Comparison of ENCODE assay signal across 8 mouse cellular contexts in genomic region chr5:76923428-76923827, GRCm38 (mm10). TPM values are rescaled to one million over a fixed set of nuclear protein-coding genes. Genes with fewer than 3 reads are reported as not detected.
A peak's percentile ranks its signal among the peaks of the same experiment; 100 is the strongest.
DNase-seq lines count a peak whose midpoint lies in the region; ATAC-seq lines count a peak whose summit lies in the region.

No protein-coding gene starts in this region.

- no peaks in the 10 kb centered on the region for H3K4me1 ChIP-seq in forebrain, embryonic 14.5 days (ENCODE audit: control insufficient read depth, insufficient read depth, low read length)
- H3K4me1 ChIP-seq in forebrain, embryonic 12.5 days = no peaks in the 10 kb centered on the region
- no peaks in the 10 kb centered on the region for H3K4me1 ChIP-seq in midbrain, embryonic 16.5 days (ENCODE audit: control insufficient read depth, insufficient read depth, low read length)

- no peak overlapping the region for H3K27ac ChIP-seq in forebrain, embryonic 14.5 days (ENCODE audit: low read depth, low read length)
- no peak overlapping the region for H3K27ac ChIP-seq in forebrain, embryonic 12.5 days
- no peak overlapping the region for H3K27ac ChIP-seq in midbrain, embryonic 16.5 days (ENCODE audit: low read length)

- H3K4me3 ChIP-seq in forebrain, embryonic 14.5 days (ENCODE audit: low read depth, low read length) = no peak overlapping the region
- no peak overlapping the region for H3K4me3 ChIP-seq in forebrain, embryonic 12.5 days (replicated peaks)
- no peak overlapping the region for H3K4me3 ChIP-seq in midbrain, embryonic 16.5 days (ENCODE audit: low read depth, low read length)

- ATAC-seq in forebrain, embryonic 14.5 days = no peak
- no peak for ATAC-seq in forebrain, embryonic 12.5 days (ENCODE audit: low FRiP score)
- peak; percentile 48 for ATAC-seq in frontal cortex, adult (ENCODE audit: low TSS enrichment)
- no peak for ATAC-seq in midbrain, embryonic 16.5 days

- peaks cover 46% of the 10 kb centered on the region for H3K36me3 ChIP-seq in forebrain, embryonic 14.5 days (ENCODE audit: control insufficient read depth, insufficient read depth, low read length)
- H3K36me3 ChIP-seq in forebrain, embryonic 12.5 days (replicated peaks) = peaks cover 66% of the 10 kb centered on the region
- peaks cover 10% of the 10 kb centered on the region for H3K36me3 ChIP-seq in midbrain, embryonic 16.5 days (ENCODE audit: control insufficient read depth, insufficient read depth, low read length)

- 85% methylated on average over 13 of the region's 13 CpGs for WGBS in forebrain, embryonic 14.5 days
- WGBS in forebrain, embryonic 12.5 days = 93% methylated on average over 13 of the region's 13 CpGs
- WGBS in midbrain, embryonic 16.5 days = 88% methylated on average over 13 of the region's 13 CpGs

- DNase-seq in forebrain, embryonic 14.5 days (ENCODE audit: low spot score) = peak; percentile 41
- DNase-seq in adrenal gland, adult 2 months = peak; percentile 74
- peak; percentile 92 for DNase-seq in kidney, adult 8-10 months
- DNase-seq in lung, postnatal 36 days = peak; percentile 31
- no peak for DNase-seq in thymus, adult 18-20 months

- peaks cover 3% of the 10 kb centered on the region; the same call in 1 of the 2 replicates for H3K9me3 ChIP-seq in forebrain, embryonic 14.5 days (replicated peaks; ENCODE audit: control insufficient read depth, low read length)
- H3K9me3 ChIP-seq in forebrain, embryonic 12.5 days = peaks cover 5% of the 10 kb centered on the region; the same call in 1 of the 2 replicates
- peaks cover 5% of the 10 kb centered on the region; the same call in 1 of the 2 replicates for H3K9me3 ChIP-seq in midbrain, embryonic 16.5 days (replicated peaks; ENCODE audit: control insufficient read depth, low read length, poor library complexity, severe bottlenecking)

- no peak overlapping the region for H3K4me2 ChIP-seq in forebrain, embryonic 14.5 days (ENCODE audit: low read length)
- H3K4me2 ChIP-seq in forebrain, embryonic 12.5 days = no peak overlapping the region
- no peak overlapping the region for H3K4me2 ChIP-seq in midbrain, embryonic 16.5 days (ENCODE audit: low read length)

- H3K9ac ChIP-seq in forebrain, embryonic 14.5 days (ENCODE audit: low read length) = no peak overlapping the region
- no peak overlapping the region for H3K9ac ChIP-seq in forebrain, embryonic 12.5 days
- H3K9ac ChIP-seq in midbrain, embryonic 16.5 days (ENCODE audit: low read depth, low read length) = no peak overlapping the region

- no peaks in the 10 kb centered on the region for H3K27me3 ChIP-seq in forebrain, embryonic 14.5 days (replicated peaks; ENCODE audit: control insufficient read depth, insufficient read depth, low read length)
- no peaks in the 10 kb centered on the region for H3K27me3 ChIP-seq in forebrain, embryonic 12.5 days
- H3K27me3 ChIP-seq in midbrain, embryonic 16.5 days (ENCODE audit: control insufficient read depth, insufficient read depth, low read depth, low read length) = no peaks in the 10 kb centered on the region

RNA-seq across cellular contexts. Expression of gene Aasdh, which starts 18.1 kb away (rescaled TPM):
- polyA plus RNA-seq in forebrain, embryonic 14.5 days (2014; fragmentation: Nextera tagmentation; extraction: Ambion mirVana) = 18.2 and 18.4 TPM in 2 replicates
- 20.5 and 22.5 TPM in 2 replicates for polyA plus RNA-seq in forebrain, embryonic 12.5 days (2016; fragmentation: Nextera tagmentation; extraction: Ambion mirVana)
- 10 to 100 TPM; 15.4 to 16.2 TPM for total RNA-seq in adrenal gland, adult 2 months (2021)
- polyA plus RNA-seq in adrenal gland, adult 2 months (2012; rRNA removed) = 4.6 and 6.1 TPM in 2 replicates
- 20.7 and 23.9 TPM in 2 replicates for polyA plus RNA-seq in midbrain, embryonic 16.5 days (2015; fragmentation: Nextera tagmentation; extraction: Ambion mirVana)

RNA-seq across cellular contexts. Expression of gene Paics, which starts 27.7 kb away (rescaled TPM):
- polyA plus RNA-seq in forebrain, embryonic 14.5 days (2014; fragmentation: Nextera tagmentation; extraction: Ambion mirVana) = 260 and 276 TPM in 2 replicates
- polyA plus RNA-seq in forebrain, embryonic 12.5 days (2016; fragmentation: Nextera tagmentation; extraction: Ambion mirVana) = 346 and 374 TPM in 2 replicates
- 100 to 1,000 TPM; 173 to 196 TPM for total RNA-seq in adrenal gland, adult 2 months (2021)
- 37.4 and 72.8 TPM in 2 replicates for polyA plus RNA-seq in adrenal gland, adult 2 months (2012; rRNA removed)
- polyA plus RNA-seq in midbrain, embryonic 16.5 days (2015; fragmentation: Nextera tagmentation; extraction: Ambion mirVana) = 150 and 163 TPM in 2 replicates

RNA-seq across cellular contexts. Expression of gene Ppat, which starts 27.9 kb away (rescaled TPM):
- 16.3 and 19.5 TPM in 2 replicates for polyA plus RNA-seq in forebrain, embryonic 14.5 days (2014; fragmentation: Nextera tagmentation; extraction: Ambion mirVana)
- polyA plus RNA-seq in forebrain, embryonic 12.5 days (2016; fragmentation: Nextera tagmentation; extraction: Ambion mirVana) = 31.8 and 32.6 TPM in 2 replicates
- 10 to 100 TPM; 13.8 to 18.4 TPM for total RNA-seq in adrenal gland, adult 2 months (2021)
- 2.2 TPM in 2 replicates for polyA plus RNA-seq in adrenal gland, adult 2 months (2012; rRNA removed)
- polyA plus RNA-seq in midbrain, embryonic 16.5 days (2015; fragmentation: Nextera tagmentation; extraction: Ambion mirVana) = 9.7 and 10.4 TPM in 2 replicates

RNA-seq across cellular contexts. Expression of gene Srp72, which starts 51.1 kb away (rescaled TPM):
- polyA plus RNA-seq in forebrain, embryonic 14.5 days (2014; fragmentation: Nextera tagmentation; extraction: Ambion mirVana) = 85.2 and 92.3 TPM in 2 replicates
- 63.5 and 64.3 TPM in 2 replicates for polyA plus RNA-seq in forebrain, embryonic 12.5 days (2016; fragmentation: Nextera tagmentation; extraction: Ambion mirVana)
- total RNA-seq in adrenal gland, adult 2 months (2021) = 100 to 1,000 TPM; 139 to 145 TPM
- polyA plus RNA-seq in adrenal gland, adult 2 months (2012; rRNA removed) = 7.6 and 10.0 TPM in 2 replicates
- polyA plus RNA-seq in midbrain, embryonic 16.5 days (2015; fragmentation: Nextera tagmentation; extraction: Ambion mirVana) = 91.4 and 92.4 TPM in 2 replicates

Comparison
In these comparisons a context has a peak if more than half of its experiments do, and no peak if none do; other contexts are left out.
1. DNase-seq: peak in forebrain, embryonic 14.5 days (single experiment), adrenal gland, adult 2 months (single experiment), kidney, adult 8-10 months (2 of 2) and lung, postnatal 36 days (single experiment); none in thymus, adult 18-20 months (0 of 2).